In genomic region chr4:57916201-57916661, GRCm38 (mm10) we compare ENCODE assay signal across 8 mouse cellular contexts. TPM values are rescaled to one million over a fixed set of nuclear protein-coding genes. Genes with fewer than 3 reads are reported as not detected.
DNase-seq lines count a peak whose midpoint lies in the region; ATAC-seq lines count a peak whose summit lies in the region.

Gene D630039A03Rik, minus strand, starts transcription at chr4:57916297.

- H3K36me3 ChIP-seq in intestine, embryonic 14.5 days (ENCODE audit: control insufficient read depth, insufficient read depth, low read length) = no peaks in the 10 kb centered on the region
- H3K36me3 ChIP-seq in liver, embryonic 13.5 days = no peaks in the 10 kb centered on the region
- H3K36me3 ChIP-seq in forebrain, embryonic 15.5 days = no peaks in the 10 kb centered on the region
- no peaks in the 10 kb centered on the region for H3K36me3 ChIP-seq in midbrain, embryonic 14.5 days (ENCODE audit: control insufficient read depth, insufficient read depth, low read length)

- peak; percentile 32 for DNase-seq in ovary, adult 18-20 months (ENCODE audit: low spot score)
- no peak for DNase-seq in ovary, postnatal 14 days (ENCODE audit: low spot score)
- peak in 1 of 2 experiments; percentile 28 for DNase-seq in adrenal gland, postnatal 4 days (ENCODE audit: low spot score in 2 of 2)
- no peak for DNase-seq in intestine, embryonic 14.5 days (ENCODE audit: low spot score)
- DNase-seq in liver, embryonic 13.5 days = no peak
- DNase-seq in testis, postnatal 14 days (ENCODE audit: low spot score) = peak; percentile 43
- no peak for DNase-seq in midbrain, embryonic 14.5 days

- no peaks in the 10 kb centered on the region for H3K9me3 ChIP-seq in intestine, embryonic 14.5 days (ENCODE audit: control insufficient read depth, low read length)
- no peaks in the 10 kb centered on the region for H3K9me3 ChIP-seq in liver, embryonic 13.5 days (replicated peaks)
- H3K9me3 ChIP-seq in forebrain, embryonic 15.5 days = no peaks in the 10 kb centered on the region
- H3K9me3 ChIP-seq in midbrain, embryonic 14.5 days (ENCODE audit: control insufficient read depth, low read length) = no peaks in the 10 kb centered on the region

- peak; percentile 71 for ATAC-seq in intestine, embryonic 14.5 days (replicated peaks; ENCODE audit: low FRiP score, low TSS enrichment, low read depth)
- ATAC-seq in liver, embryonic 13.5 days (ENCODE audit: low read depth) = no peak
- ATAC-seq in forebrain, embryonic 15.5 days (replicated peaks) = no peak
- ATAC-seq in midbrain, embryonic 14.5 days (ENCODE audit: low FRiP score, low TSS enrichment) = no peak

- H3K27ac ChIP-seq in intestine, embryonic 14.5 days (ENCODE audit: low read depth) = peak within 1 kb of the TSS; percentile 24; the same call in 1 of the 2 replicates
- no peak within 1 kb of the TSS for H3K27ac ChIP-seq in liver, embryonic 13.5 days
- no peak within 1 kb of the TSS for H3K27ac ChIP-seq in forebrain, embryonic 15.5 days (replicated peaks)
- H3K27ac ChIP-seq in midbrain, embryonic 14.5 days (replicated peaks; ENCODE audit: low read depth, low read length) = no peak within 1 kb of the TSS

- H3K9ac ChIP-seq in intestine, embryonic 14.5 days (ENCODE audit: low read length) = peak within 1 kb of the TSS; percentile 13; the same call in 1 of the 2 replicates
- H3K9ac ChIP-seq in liver, embryonic 13.5 days = no peak within 1 kb of the TSS
- H3K9ac ChIP-seq in forebrain, embryonic 15.5 days (replicated peaks) = no peak within 1 kb of the TSS
- H3K9ac ChIP-seq in midbrain, embryonic 14.5 days (replicated peaks; ENCODE audit: low read length) = no peak within 1 kb of the TSS

- H3K4me1 ChIP-seq in intestine, embryonic 14.5 days (replicated peaks; ENCODE audit: control insufficient read depth, insufficient read depth, low read length) = peaks cover 12% of the 10 kb centered on the region; the same call in 1 of the 2 replicates
- no peaks in the 10 kb centered on the region for H3K4me1 ChIP-seq in liver, embryonic 13.5 days (replicated peaks)
- H3K4me1 ChIP-seq in forebrain, embryonic 15.5 days = peaks cover 9% of the 10 kb centered on the region
- H3K4me1 ChIP-seq in midbrain, embryonic 14.5 days (ENCODE audit: control insufficient read depth, insufficient read depth, low read length) = no peaks in the 10 kb centered on the region

- H3K4me3 ChIP-seq in intestine, embryonic 14.5 days (ENCODE audit: low read depth, low read length) = peak within 1 kb of the TSS; percentile 32
- peak within 1 kb of the TSS; percentile 30 for H3K4me3 ChIP-seq in liver, embryonic 13.5 days (replicated peaks)
- no peak within 1 kb of the TSS for H3K4me3 ChIP-seq in forebrain, embryonic 15.5 days
- H3K4me3 ChIP-seq in midbrain, embryonic 14.5 days (replicated peaks; ENCODE audit: low read depth, low read length) = no peak within 1 kb of the TSS

- no peaks in the 10 kb centered on the region for H3K27me3 ChIP-seq in intestine, embryonic 14.5 days (replicated peaks; ENCODE audit: control insufficient read depth, insufficient read depth, low read length)
- 0 out of 2 replicates have a peak, but pooled peaks cover 7% of the 10 kb centered on the region for H3K27me3 ChIP-seq in liver, embryonic 13.5 days
- no peaks in the 10 kb centered on the region for H3K27me3 ChIP-seq in forebrain, embryonic 15.5 days
- H3K27me3 ChIP-seq in midbrain, embryonic 14.5 days (ENCODE audit: control insufficient read depth, insufficient read depth, low read length) = no peaks in the 10 kb centered on the region

- 9% methylated on average over 9 of the region's 9 CpGs for WGBS in intestine, embryonic 14.5 days
- 18% methylated on average over 9 of the region's 9 CpGs for WGBS in liver, embryonic 13.5 days (ENCODE audit: insufficient replicate concordance)
- WGBS in forebrain, embryonic 15.5 days = 24% methylated on average over 9 of the region's 9 CpGs
- 44% methylated on average over 9 of the region's 9 CpGs for WGBS in midbrain, embryonic 14.5 days

- peak within 1 kb of the TSS; percentile 40 for H3K4me2 ChIP-seq in intestine, embryonic 14.5 days (ENCODE audit: low read length)
- peak within 1 kb of the TSS; percentile 37 for H3K4me2 ChIP-seq in liver, embryonic 13.5 days
- no peak within 1 kb of the TSS for H3K4me2 ChIP-seq in forebrain, embryonic 15.5 days (replicated peaks)
- no peak within 1 kb of the TSS for H3K4me2 ChIP-seq in midbrain, embryonic 14.5 days (ENCODE audit: low read length)

RNA-seq across cellular contexts. Expression of gene D630039A03Rik, which starts in this region (rescaled TPM):
- total RNA-seq in adrenal gland, postnatal 4 days (2021) = 10 to 100 TPM; 10.1 to 10.2 TPM
- 5.7 and 6.1 TPM in 2 replicates for polyA plus RNA-seq in intestine, embryonic 14.5 days (2014; fragmentation: Nextera tagmentation; extraction: Ambion mirVana)
- polyA plus RNA-seq in liver, embryonic 13.5 days (2015; fragmentation: Nextera tagmentation; extraction: Ambion mirVana) = 0.28 and 0.33 TPM in 2 replicates
- not detected in 2 replicates for polyA plus RNA-seq in forebrain, embryonic 15.5 days (2015; fragmentation: Nextera tagmentation; extraction: Ambion mirVana)
- 0.09 TPM in 1 of 2 replicates, not detected in the other for polyA plus RNA-seq in midbrain, embryonic 14.5 days (2014; fragmentation: Nextera tagmentation; extraction: Ambion mirVana)

Comparison
In these comparisons a context has a peak if more than half of its experiments do, and no peak if none do; other contexts are left out.
1. DNase-seq: peak in ovary, adult 18-20 months (single experiment) and testis, postnatal 14 days (single experiment); none in ovary, postnatal 14 days (single experiment), intestine, embryonic 14.5 days (single experiment), liver, embryonic 13.5 days (single experiment) and midbrain, embryonic 14.5 days (single experiment).
2. H3K4me2 ChIP-seq: peak in intestine, embryonic 14.5 days (single experiment) and liver, embryonic 13.5 days (single experiment); none in forebrain, embryonic 15.5 days (single experiment) and midbrain, embryonic 14.5 days (single experiment).
3. H3K4me3 ChIP-seq: peak in intestine, embryonic 14.5 days (single experiment) and liver, embryonic 13.5 days (single experiment); none in forebrain, embryonic 15.5 days (single experiment) and midbrain, embryonic 14.5 days (single experiment).